Mouse (Mus musculus) neural tube, embryonic 13.5 days (tissue): ENCODE results near the gene Auts2. TPM values are rescaled to one million over a fixed set of nuclear protein-coding genes. Genes with fewer than 3 reads are reported as not detected.

Experiments
- ATAC-seq: fragments of 200-750 bp; cut with Nextera tagmentation; 2 replicates; pipeline ENCODE4 v1.8.0; 2017; ENCODE audit warnings: low read depth, mild to moderate bottlenecking, moderate TSS enrichment, moderate library complexity
- H3K27ac ChIP-seq: fragments of 300-500 bp; sonication (generic); replicated peaks from 2 replicates; pipeline ENCODE4 v1.5.1; 2015; ENCODE audit warnings: moderate library complexity, mild to moderate bottlenecking, inconsistent platforms
- H3K27me3 ChIP-seq: fragments of 300-500 bp; sonication (generic); 2 replicates; pipeline ENCODE4 v1.6.1; 2015; ENCODE audit warnings: mild to moderate bottlenecking, inconsistent platforms
- H3K36me3 ChIP-seq: fragments of 300-500 bp; sonication (generic); 2 replicates; pipeline ENCODE4 v1.6.1; 2015; ENCODE audit warnings: mild to moderate bottlenecking, inconsistent platforms
- H3K4me1 ChIP-seq: fragments of 300-500 bp; sonication (generic); replicated peaks from 2 replicates; pipeline ENCODE4 v1.6.1; 2015; ENCODE audit warnings: inconsistent platforms
- H3K4me2 ChIP-seq: fragments of 300-500 bp; sonication (generic); 2 replicates; pipeline ENCODE4 v1.6.1; 2015; ENCODE audit warnings: inconsistent platforms, mild to moderate bottlenecking, moderate library complexity
- H3K4me3 ChIP-seq: fragments of 300-500 bp; sonication (generic); 2 replicates; pipeline ENCODE4 v1.5.1; 2015; ENCODE audit warnings: mild to moderate bottlenecking, inconsistent platforms
- H3K9ac ChIP-seq: fragments of 300-500 bp; sonication (generic); 2 replicates; pipeline ENCODE4 v1.6.1; 2015; ENCODE audit warnings: moderate library complexity, mild to moderate bottlenecking, inconsistent platforms
- H3K9me3 ChIP-seq: fragments of 300-500 bp; sonication (generic); 2 replicates; pipeline ENCODE4 v1.6.1; 2016; ENCODE audit warnings: inconsistent platforms
- WGBS: fragments of 180-500 bp; shearing (Covaris S2); methylation state at CpG from one replicate; pipeline ENCODE4 v1.1.7; 2015; 5-methylcytosine and 5-hydroxymethylcytosine counted together
- polyA plus RNA-seq: library from polyadenylated mRNA; unstranded; fragments of >200 nt; fragmentation: Nextera tagmentation; extraction: Ambion mirVana; gene quantifications from 2 replicates; pipeline ENCODE4 v1.2.1, GENCODE M21; 2015

Auts2 gene
- polyA plus RNA-seq, 1 experiment from 2014 or later, result 72.6 TPM

DNA sequence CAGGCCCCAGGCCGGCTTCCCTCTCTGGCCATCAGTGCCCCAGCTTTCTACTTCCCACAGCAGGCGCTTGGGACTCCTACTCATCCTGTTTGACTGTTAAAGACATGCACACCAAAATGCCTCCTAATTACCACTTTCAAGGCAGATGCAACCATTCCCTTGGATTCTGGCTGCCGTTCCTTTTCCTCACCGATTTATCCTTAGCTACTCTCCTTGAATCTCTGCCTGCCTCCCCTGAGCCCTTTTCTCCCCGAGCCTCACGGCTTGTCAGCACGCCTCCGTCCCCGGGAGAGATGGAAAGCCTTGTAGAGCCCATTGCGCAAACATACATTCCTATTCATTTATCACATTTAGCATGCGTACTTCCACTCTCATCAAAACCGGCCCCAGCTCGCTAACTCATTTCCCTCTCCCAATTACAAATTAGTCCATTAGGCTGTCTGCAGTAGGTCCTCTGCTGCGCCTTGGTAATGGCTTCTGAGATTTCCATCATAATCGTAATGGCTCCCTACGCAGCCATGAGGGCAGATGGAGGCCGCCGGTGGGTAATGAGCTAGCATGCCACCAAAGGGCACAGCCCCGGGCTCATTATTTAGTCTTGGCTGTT lies 825.7 kb downstream of the Auts2 start:
- Histone ChIP-seq H3K36me3 (peaks cover 9% of the 10 kb centered on the region; the same call in 1 of the 2 replicates), H3K4me1 (peaks cover 61% of the 10 kb centered on the region), H3K4me2 (peak overlapping the region; percentile 25), H3K27ac (peak overlapping the region; percentile 86), H3K4me3 (no peak overlapping the region), H3K9ac (peak overlapping the region; percentile 41; the same call in 1 of the 2 replicates), H3K9me3 (no peaks in the 10 kb centered on the region), H3K27me3 (no peaks in the 10 kb centered on the region)
- ATAC-seq, result peak; percentile 89
- WGBS, result 35% methylated on average over 19 of the region's 19 CpGs

DNA sequence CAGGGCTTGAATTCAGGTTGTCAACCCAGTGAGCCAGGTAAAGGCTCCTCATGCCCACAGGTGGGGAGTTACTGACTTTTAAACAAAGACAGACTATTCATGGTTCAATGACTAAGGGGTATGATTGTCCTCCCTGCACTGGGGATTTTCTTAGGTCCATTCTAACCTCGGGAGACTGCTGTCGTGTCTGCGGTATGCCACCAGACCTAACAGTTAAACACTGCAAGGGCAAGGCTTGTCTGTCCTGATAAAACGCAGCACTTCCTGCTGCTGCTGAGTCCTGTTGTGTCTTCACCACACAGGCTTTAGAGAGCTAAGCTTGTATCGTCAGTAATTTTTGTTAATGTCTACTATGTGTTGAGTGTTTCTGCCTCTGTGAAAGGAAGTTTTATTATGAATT lies 828.2 kb downstream of the Auts2 start:
- H3K4me1 ChIP-seq, result peaks cover 55% of the 10 kb centered on the region

DNA sequence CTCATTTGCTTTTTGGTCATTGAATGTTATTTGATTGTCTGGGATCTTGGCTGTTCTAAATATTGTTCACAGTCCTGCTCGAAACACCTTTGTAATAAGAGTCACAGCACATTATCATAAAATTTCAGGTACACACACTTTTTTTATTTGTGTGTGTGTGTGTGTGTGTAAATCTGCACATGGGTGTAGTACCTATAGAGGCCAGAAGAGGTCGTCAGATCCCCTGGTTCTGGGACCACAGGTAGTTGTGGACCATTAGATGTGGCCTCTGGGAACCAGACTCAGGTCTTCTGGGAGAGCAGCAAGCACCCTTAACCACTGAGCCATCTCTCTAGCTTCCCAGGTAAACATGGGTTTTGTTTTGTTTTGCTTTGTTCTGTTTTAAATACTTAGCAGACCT lies 830.7 kb downstream of the Auts2 start:
- Histone ChIP-seq H3K36me3 (peaks cover 9% of the 10 kb centered on the region; the same call in 1 of the 2 replicates), H3K4me2 (no peak overlapping the region), H3K9ac (no peak overlapping the region), H3K27me3 (no peaks in the 10 kb centered on the region), H3K4me3 (no peak overlapping the region), H3K4me1 (peaks cover 40% of the 10 kb centered on the region), H3K9me3 (no peaks in the 10 kb centered on the region), H3K27ac (no peak overlapping the region)
- ATAC-seq, result no peak
- WGBS, result 88% methylated on average over 2 of the region's 2 CpGs

More for the DNA sequence above, 828.2 kb downstream of the Auts2 start:
- H3K36me3 ChIP-seq, result peaks cover 9% of the 10 kb centered on the region; the same call in 1 of the 2 replicates
- 94% methylated on average over 5 of the region's 5 CpGs for WGBS
- H3K9ac ChIP-seq, result no peak overlapping the region
- H3K9me3 ChIP-seq, result no peaks in the 10 kb centered on the region
- ATAC-seq, result no peak
- H3K27me3 ChIP-seq, result no peaks in the 10 kb centered on the region
- no peak overlapping the region for H3K27ac ChIP-seq
- no peak overlapping the region for H3K4me2 ChIP-seq
- H3K4me3 ChIP-seq, result no peak overlapping the region

DNA sequence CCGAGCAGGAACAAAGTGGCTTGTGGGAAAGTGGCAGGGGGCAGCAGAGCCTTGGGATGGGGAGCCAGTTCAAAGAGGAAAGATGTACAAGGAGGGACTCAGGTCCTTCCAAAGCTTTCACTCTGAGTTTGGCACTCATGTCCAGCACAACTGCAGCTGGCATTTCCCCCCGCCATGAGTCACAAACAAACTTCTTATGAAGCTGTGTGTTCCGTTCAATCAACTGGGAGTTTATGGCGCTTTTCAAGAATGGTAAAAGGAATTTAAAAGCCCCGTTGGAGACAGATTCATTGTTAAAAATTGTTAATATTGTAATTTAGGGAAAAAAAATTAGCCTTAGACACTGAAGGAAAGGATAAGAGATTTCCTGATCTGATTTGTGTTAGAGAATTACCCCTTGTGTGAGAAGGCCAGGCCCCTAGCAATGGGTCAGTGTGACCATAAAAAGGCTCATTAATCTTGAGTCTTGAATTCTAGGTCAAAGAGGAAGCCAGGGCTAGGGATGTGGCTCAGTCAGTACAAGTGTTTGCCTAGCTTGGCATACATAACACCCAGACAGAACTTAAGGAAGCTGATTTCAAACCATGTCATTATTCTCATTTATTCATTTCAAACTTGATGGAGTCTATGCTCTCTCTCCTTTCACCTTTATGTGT lies 831.5 kb downstream of the Auts2 start:
- no peaks in the 10 kb centered on the region for H3K9me3 ChIP-seq
- no peaks in the 10 kb centered on the region for H3K27me3 ChIP-seq
- ATAC-seq, result no peak
- H3K4me2 ChIP-seq, result no peak overlapping the region
- no peak overlapping the region; the same call in 1 of the 2 replicates for H3K27ac ChIP-seq
- H3K36me3 ChIP-seq, result peaks cover 9% of the 10 kb centered on the region; the same call in 1 of the 2 replicates
- H3K4me3 ChIP-seq, result no peak overlapping the region
- peaks cover 36% of the 10 kb centered on the region for H3K4me1 ChIP-seq
- WGBS, result 34% methylated on average over 5 of the region's 5 CpGs
- H3K9ac ChIP-seq, result no peak overlapping the region

DNA sequence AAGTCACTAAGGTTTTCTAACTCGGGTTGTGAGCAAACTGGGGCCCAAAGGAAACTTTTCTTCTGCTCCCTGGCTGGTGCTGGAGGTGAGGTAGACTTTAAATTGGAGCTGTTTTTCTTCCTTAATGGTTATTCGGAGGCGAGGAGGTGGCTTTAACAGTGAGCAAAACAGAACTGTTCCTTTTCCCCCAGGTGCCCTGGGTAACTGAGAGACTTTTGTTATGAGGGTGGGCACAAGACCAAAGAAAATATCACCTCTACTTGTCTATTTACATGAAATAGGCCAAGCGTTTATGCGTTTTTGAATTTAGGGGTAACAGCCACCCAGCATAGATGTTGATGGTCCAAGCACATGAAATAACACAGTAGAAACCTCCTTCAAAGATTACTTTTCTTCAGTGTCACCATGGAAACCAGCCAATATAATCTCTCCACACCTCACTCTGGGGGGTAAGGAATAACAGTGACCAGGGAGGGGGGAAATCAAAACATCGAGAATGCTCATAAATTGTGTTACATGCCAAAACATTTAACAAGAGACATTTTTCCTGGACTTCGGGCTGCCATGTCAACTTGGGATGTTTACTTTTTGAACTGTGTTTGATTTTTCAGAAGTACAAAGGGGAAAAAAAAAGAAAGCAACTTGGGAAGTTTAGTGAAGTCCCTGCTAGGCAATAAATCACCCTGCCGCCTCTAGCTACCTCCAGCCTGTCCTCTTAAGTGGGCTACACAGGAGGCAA lies 832.2 kb downstream of the Auts2 start:
- Histone ChIP-seq H3K4me1 (peaks cover 29% of the 10 kb centered on the region), H3K4me3 (no peak overlapping the region), H3K9me3 (no peaks in the 10 kb centered on the region), H3K9ac (no peak overlapping the region), H3K4me2 (no peak overlapping the region), H3K27ac (no peak overlapping the region; the same call in 1 of the 2 replicates), H3K27me3 (peaks cover 4% of the 10 kb centered on the region; the same call in 1 of the 2 replicates), H3K36me3 (peaks cover 7% of the 10 kb centered on the region; the same call in 1 of the 2 replicates)
- no peak for ATAC-seq
- 44% methylated on average over 8 of the region's 8 CpGs for WGBS

DNA sequence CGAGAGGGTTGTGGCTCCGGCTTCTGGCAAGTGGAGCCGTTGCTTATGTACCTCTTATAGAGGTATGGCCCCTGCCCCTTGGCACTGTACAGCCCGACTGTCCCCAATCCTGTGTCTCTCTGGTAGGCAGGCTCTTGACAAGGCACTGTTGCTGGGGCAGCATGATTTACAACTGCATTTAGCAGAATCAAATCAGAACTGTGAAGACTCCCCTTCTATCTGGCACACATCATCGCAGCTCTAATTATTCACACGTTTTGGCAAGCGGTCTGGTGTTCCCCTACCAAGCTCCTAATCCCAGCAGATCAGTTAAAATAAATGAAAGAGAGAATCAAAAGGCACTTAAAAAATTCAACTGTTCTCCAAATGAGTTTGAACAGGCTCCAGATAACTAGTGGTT lies 835.7 kb downstream of the Auts2 start:
- Histone ChIP-seq H3K27me3 (peaks cover 6% of the 10 kb centered on the region; the same call in 1 of the 2 replicates), H3K9me3 (no peaks in the 10 kb centered on the region), H3K27ac (no peak overlapping the region), H3K4me2 (no peak overlapping the region), H3K4me3 (no peak overlapping the region), H3K36me3 (no peaks in the 10 kb centered on the region), H3K4me1 (peaks cover 38% of the 10 kb centered on the region), H3K9ac (no peak overlapping the region)
- no peak for ATAC-seq
- 61% methylated on average over 7 of the region's 7 CpGs for WGBS

DNA sequence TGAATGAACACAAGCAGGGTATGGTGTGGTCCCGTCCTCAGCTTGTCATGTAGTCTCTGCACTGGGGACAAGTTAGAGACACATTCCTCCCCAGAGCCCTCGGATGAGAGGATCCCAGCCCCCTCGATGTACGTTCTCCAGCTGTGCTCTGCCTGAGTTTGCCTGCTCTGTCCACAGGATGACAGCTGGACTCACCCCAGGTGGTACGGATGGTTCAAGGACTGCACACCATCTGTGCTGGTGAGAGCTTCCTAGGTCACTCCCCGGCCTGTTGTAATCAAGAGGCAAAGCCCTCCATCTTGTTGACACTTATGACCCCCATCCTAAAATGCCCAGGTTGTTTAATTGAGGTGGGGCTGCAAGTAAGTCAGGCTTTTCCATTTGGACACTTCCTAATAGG lies 839.4 kb downstream of the Auts2 start:
- H3K36me3 ChIP-seq, result no peaks in the 10 kb centered on the region
- no peak overlapping the region for H3K4me3 ChIP-seq
- no peaks in the 10 kb centered on the region for H3K9me3 ChIP-seq
- WGBS, result 25% methylated on average over 6 of the region's 6 CpGs
- H3K27ac ChIP-seq, result no peak overlapping the region
- H3K4me2 ChIP-seq, result no peak overlapping the region
- peaks cover 26% of the 10 kb centered on the region for H3K4me1 ChIP-seq
- peaks cover 6% of the 10 kb centered on the region; the same call in 1 of the 2 replicates for H3K27me3 ChIP-seq
- no peak for ATAC-seq
- no peak overlapping the region for H3K9ac ChIP-seq

DNA sequence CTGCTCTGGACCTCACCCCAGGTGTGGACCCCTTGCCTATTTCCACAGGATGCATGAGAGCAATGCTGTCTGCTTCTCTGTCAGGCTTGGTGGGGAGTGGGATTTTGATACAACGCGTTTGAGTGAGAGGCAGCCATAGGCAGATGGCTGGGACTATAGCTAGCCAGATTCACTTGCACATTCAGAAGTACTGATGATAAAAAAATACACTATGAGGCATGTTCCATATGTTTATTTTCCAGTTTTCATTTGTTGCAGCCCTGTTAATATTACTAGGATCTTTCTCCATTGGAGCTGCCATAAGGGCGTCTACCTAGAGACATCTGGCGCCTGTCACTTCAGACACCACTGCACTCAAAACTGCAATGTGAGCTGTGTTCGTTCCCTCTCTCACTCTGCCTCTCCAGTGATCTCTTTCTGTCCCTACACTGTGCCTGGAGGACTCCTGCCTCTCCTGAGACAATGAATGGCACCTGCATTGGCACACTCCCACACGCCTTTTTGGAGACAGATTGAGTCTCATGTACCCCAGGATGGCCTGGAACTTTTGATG lies 840.2 kb downstream of the Auts2 start:
- no peaks in the 10 kb centered on the region for H3K9me3 ChIP-seq
- H3K4me3 ChIP-seq, result no peak overlapping the region
- peaks cover 6% of the 10 kb centered on the region; the same call in 1 of the 2 replicates for H3K27me3 ChIP-seq
- H3K9ac ChIP-seq, result no peak overlapping the region
- no peak overlapping the region for H3K4me2 ChIP-seq
- H3K27ac ChIP-seq, result no peak overlapping the region
- H3K36me3 ChIP-seq, result no peaks in the 10 kb centered on the region
- no peak for ATAC-seq
- H3K4me1 ChIP-seq, result peaks cover 28% of the 10 kb centered on the region
- 83% methylated on average over 6 of the region's 6 CpGs for WGBS

DNA sequence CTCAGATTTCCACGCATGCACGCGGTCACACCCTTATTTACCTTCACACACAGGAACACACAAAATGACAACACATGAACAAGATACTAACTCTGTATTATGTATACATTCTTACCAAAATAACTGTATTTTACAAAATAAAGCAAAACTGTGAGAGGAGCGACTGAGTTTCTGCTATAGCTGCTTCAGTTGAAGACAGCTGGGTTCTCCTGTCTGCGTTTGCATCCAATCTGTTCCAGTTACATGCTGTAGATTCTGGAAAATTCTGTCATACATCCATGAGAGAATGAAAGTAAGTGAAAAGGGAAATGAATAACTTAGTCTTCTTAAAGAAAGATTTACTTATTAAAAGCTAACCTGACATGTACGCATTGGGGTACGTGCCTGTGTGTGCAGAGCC lies 844.2 kb downstream of the Auts2 start:
- H3K4me2 ChIP-seq, result no peak overlapping the region
- H3K27ac ChIP-seq, result no peak overlapping the region
- 0 out of 2 replicates have a peak, but pooled peaks cover 3% of the 10 kb centered on the region for H3K27me3 ChIP-seq
- no peaks in the 10 kb centered on the region for H3K36me3 ChIP-seq
- no peak overlapping the region for H3K4me3 ChIP-seq
- no peak overlapping the region for H3K9ac ChIP-seq
- WGBS, result 96% methylated on average over 7 of the region's 7 CpGs
- no peak for ATAC-seq
- H3K4me1 ChIP-seq, result peaks cover 19% of the 10 kb centered on the region
- no peaks in the 10 kb centered on the region for H3K9me3 ChIP-seq

DNA sequence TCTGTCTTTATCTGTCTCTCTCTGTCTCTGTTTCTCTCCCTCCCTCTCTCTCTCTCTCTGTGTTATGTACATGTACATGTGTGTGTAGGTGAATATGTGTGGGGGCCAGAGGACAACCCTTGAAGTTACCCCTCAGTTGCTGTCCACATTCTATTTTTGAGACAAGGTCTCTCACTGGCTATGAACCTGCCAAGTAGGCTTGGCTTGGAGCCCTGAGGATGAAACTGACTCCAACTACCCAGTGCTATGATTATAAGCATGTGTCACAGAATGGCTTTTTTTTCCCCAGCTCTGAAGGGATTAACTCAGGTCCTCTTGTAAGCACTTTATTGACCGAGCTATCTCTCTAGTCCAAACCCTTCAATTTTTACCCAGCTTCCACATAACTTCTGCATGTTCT lies 852.4 kb downstream of the Auts2 start:
- Histone ChIP-seq H3K4me1 (peaks cover 19% of the 10 kb centered on the region), H3K9ac (no peak overlapping the region), H3K27me3 (no peaks in the 10 kb centered on the region), H3K4me2 (no peak overlapping the region), H3K27ac (no peak overlapping the region), H3K4me3 (no peak overlapping the region), H3K36me3 (no peaks in the 10 kb centered on the region), H3K9me3 (no peaks in the 10 kb centered on the region)
- 90% methylated on average over 1 of the region's 1 CpGs for WGBS
- ATAC-seq, result no peak

DNA sequence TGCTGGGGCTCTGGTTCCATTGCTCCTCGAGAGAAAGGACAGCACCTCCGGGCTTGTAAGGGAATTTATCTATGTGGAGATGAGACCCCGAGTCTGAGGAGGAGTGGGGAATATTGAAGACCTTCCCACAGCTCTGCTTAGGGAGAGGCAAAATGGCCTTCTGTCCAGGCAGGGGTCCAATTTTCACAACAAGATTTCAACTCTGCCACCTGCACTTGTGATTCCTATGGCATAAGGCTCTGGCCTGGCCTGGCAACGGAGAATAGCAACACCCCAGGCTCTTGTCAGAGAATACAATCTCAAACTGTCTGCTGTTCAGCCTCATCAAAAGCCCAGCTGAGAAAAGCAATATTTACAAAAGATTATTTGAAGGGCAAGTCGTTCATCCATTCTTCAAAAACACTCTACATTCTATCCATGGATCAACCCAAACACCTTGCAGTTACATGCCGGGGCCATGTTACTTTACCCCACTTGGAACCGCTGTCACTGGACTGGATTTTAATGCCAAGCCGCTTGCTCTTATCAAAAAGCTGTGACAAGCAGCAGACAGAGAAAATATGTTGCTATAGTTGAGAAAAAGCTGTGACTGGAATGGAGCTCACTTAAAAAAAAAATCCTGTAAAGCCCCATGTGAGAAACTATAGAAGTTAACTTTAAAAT lies 856.1 kb downstream of the Auts2 start:
- WGBS, result 78% methylated on average over 8 of the region's 8 CpGs
- Histone ChIP-seq H3K9me3 (peaks cover 8% of the 10 kb centered on the region), H3K4me2 (no peak overlapping the region), H3K9ac (no peak overlapping the region), H3K27me3 (no peaks in the 10 kb centered on the region; the same call in 1 of the 2 replicates), H3K4me1 (peaks cover 9% of the 10 kb centered on the region; the same call in 1 of the 2 replicates), H3K36me3 (peaks cover 5% of the 10 kb centered on the region), H3K4me3 (no peak overlapping the region), H3K27ac (0 out of 2 replicates have a peak overlapping the region, but pooled peaks have one; percentile 5)
- no peak for ATAC-seq
